Mouse (Mus musculus) heart, embryonic 11.5 days (tissue): Measurements from ENCODE around the gene 2010300C02Rik. TPM values are rescaled to one million over a fixed set of nuclear protein-coding genes. Genes with fewer than 3 reads are reported as not detected.

Experiments used
- ATAC-seq: fragments of 200-750 bp; cut with Nextera tagmentation; replicated peaks from 2 replicates; pipeline ENCODE4 v1.8.0; 2017; ENCODE audit warnings: moderate library complexity; ENCODE audit not compliant: insufficient number of reproducible peaks, low FRiP score, low TSS enrichment
- H3K27ac ChIP-seq: fragments of 300-500 bp; sonication (generic); 2 replicates; pipeline ENCODE4 v1.5.1; 2014; ENCODE audit warnings: mild to moderate bottlenecking, low read depth, low read length
- H3K27me3 ChIP-seq: fragments of 300-500 bp; sonication (generic); 2 replicates; pipeline ENCODE4 v1.6.1; 2014; ENCODE audit warnings: mild to moderate bottlenecking, low read length, mixed read lengths; ENCODE audit not compliant: control insufficient read depth, insufficient read depth
- H3K36me3 ChIP-seq: fragments of 300-500 bp; sonication (generic); 2 replicates; pipeline ENCODE4 v1.6.1; 2014; ENCODE audit warnings: mild to moderate bottlenecking, low read length, moderate library complexity, mixed read lengths; ENCODE audit not compliant: control insufficient read depth, insufficient read depth
- H3K4me1 ChIP-seq: fragments of 300-500 bp; sonication (generic); 2 replicates; pipeline ENCODE4 v1.6.1; 2014; ENCODE audit warnings: low read length; ENCODE audit not compliant: control insufficient read depth, insufficient read depth
- H3K4me2 ChIP-seq: fragments of 300-500 bp; sonication (generic); 2 replicates; pipeline ENCODE4 v1.6.1; 2014; ENCODE audit warnings: mild to moderate bottlenecking, moderate library complexity
- H3K4me3 ChIP-seq: fragments of 300-500 bp; sonication (generic); 2 replicates; pipeline ENCODE4 v1.5.1; 2014; ENCODE audit warnings: low read depth, low read length
- H3K9ac ChIP-seq: fragments of 300-500 bp; sonication (generic); 2 replicates; pipeline ENCODE4 v1.6.1; 2014; ENCODE audit warnings: mild to moderate bottlenecking, low read depth, low read length, moderate library complexity
- H3K9me3 ChIP-seq: fragments of 300-500 bp; sonication (generic); replicated peaks from 2 replicates; pipeline ENCODE4 v1.6.1; 2016; ENCODE audit warnings: low read length; ENCODE audit not compliant: control insufficient read depth
- WGBS: fragments of 180-500 bp; shearing (Covaris S2); extraction: QIAGEN DNeasy Blood & Tissue Kit; methylation state at CpG from one replicate; pipeline ENCODE4 v1.1.7; 2014; ENCODE audit not compliant: insufficient replicate concordance; 5-methylcytosine and 5-hydroxymethylcytosine counted together
- polyA plus RNA-seq: library from polyadenylated mRNA; unstranded; fragments of >200 nt; fragmentation: Nextera tagmentation; extraction: Ambion mirVana; gene quantifications from 2 replicates; pipeline ENCODE4 v1.2.1, GENCODE M21; 2014

2010300C02Rik gene
- polyA plus RNA-seq, 1 experiment from 2014 or later = 2.8 TPM

- Histone ChIP-seq H3K4me3 (no peak overlapping the region), H3K9ac (no peak overlapping the region), H3K4me1 (peaks cover 14% of the 10 kb centered on the region), H3K9me3 (no peaks in the 10 kb centered on the region), H3K27me3 (no peaks in the 10 kb centered on the region), H3K27ac (no peak overlapping the region), H3K36me3 (no peaks in the 10 kb centered on the region), H3K4me2 (0 out of 2 replicates have a peak overlapping the region, but pooled peaks have one; percentile 14)
- no peak for ATAC-seq
- WGBS = 55% methylated on average over 5 of the region's 5 CpGs
Measured at GRCm38 (mm10) chr1:37687515-37687914, 32.4 kb downstream of the 2010300C02Rik start.

- peaks cover 14% of the 10 kb centered on the region for H3K4me1 ChIP-seq
- H3K36me3 ChIP-seq = no peaks in the 10 kb centered on the region
- no peak overlapping the region for H3K4me3 ChIP-seq
- H3K9me3 ChIP-seq = no peaks in the 10 kb centered on the region
- 68% methylated on average over 15 of the region's 15 CpGs for WGBS
- H3K27ac ChIP-seq = no peak overlapping the region
- no peak overlapping the region for H3K9ac ChIP-seq
- no peaks in the 10 kb centered on the region for H3K27me3 ChIP-seq
- H3K4me2 ChIP-seq = 0 out of 2 replicates have a peak overlapping the region, but pooled peaks have one; percentile 14
- no peak for ATAC-seq
Measured at GRCm38 (mm10) chr1:37686953-37687441, 32.9 kb downstream of the 2010300C02Rik start.

DNA sequence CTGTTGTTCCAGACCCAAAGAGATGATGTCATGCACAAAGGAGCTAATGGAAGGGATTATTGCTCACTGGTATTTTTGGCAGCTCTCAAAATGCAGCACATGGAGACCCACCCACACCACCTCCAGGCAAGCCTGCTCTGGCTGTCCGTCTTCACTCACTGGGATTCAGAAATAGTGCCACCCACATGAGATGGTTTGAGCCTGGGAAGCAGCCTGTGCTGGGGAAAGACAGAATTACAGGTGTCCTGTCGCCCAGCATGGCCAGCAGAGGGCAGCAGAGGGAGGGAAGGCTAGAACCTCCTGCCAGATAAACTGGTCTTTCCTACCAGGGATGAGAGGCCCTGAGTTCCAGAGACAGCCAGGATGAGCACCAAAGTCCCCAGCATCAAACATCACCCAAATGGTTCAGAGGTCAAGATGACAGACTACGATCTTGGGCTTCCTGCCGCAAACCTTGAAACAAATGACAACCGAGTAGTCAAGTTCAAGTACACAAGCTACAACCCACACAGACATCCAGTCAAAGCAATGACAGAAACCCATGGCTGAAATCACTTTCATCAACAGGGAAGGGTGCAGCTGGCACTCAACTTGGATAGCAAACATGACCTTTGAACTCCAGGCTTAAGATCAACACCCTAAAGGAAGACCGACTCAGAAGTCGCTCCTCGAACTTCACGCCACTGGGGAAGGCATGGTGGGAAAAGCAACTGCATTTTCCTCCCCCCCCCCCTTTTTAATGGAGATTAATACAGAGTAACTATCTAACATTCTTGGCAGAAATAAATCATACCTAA is 41.4 kb downstream of the 2010300C02Rik start:
- Histone ChIP-seq H3K27me3 (no peaks in the 10 kb centered on the region), H3K4me2 (no peak overlapping the region), H3K9ac (no peak overlapping the region), H3K36me3 (no peaks in the 10 kb centered on the region), H3K27ac (no peak overlapping the region), H3K4me3 (no peak overlapping the region), H3K4me1 (no peaks in the 10 kb centered on the region), H3K9me3 (no peaks in the 10 kb centered on the region)
- 64% methylated on average over 9 of the region's 9 CpGs for WGBS
- no peak for ATAC-seq

- Histone ChIP-seq H3K27me3 (no peaks in the 10 kb centered on the region), H3K9me3 (no peaks in the 10 kb centered on the region), H3K9ac (no peak overlapping the region), H3K36me3 (no peaks in the 10 kb centered on the region), H3K27ac (no peak overlapping the region), H3K4me1 (no peaks in the 10 kb centered on the region), H3K4me3 (no peak overlapping the region), H3K4me2 (no peak overlapping the region)
- WGBS = 73% methylated on average over 7 of the region's 7 CpGs
- no peak for ATAC-seq
Measured at GRCm38 (mm10) chr1:37676967-37677512, 42.8 kb downstream of the 2010300C02Rik start.

GRCm38 (mm10) chr1:37675444-37675843 is 44.4 kb downstream of the 2010300C02Rik start:
- WGBS = 52% methylated on average over 6 of the region's 6 CpGs
- Histone ChIP-seq H3K9me3 (no peaks in the 10 kb centered on the region), H3K4me2 (no peak overlapping the region), H3K36me3 (no peaks in the 10 kb centered on the region), H3K4me1 (no peaks in the 10 kb centered on the region), H3K9ac (no peak overlapping the region), H3K27ac (no peak overlapping the region), H3K4me3 (no peak overlapping the region), H3K27me3 (no peaks in the 10 kb centered on the region)
- no peak for ATAC-seq

- Histone ChIP-seq H3K27me3 (no peaks in the 10 kb centered on the region), H3K27ac (no peak overlapping the region)
Measured at GRCm38 (mm10) chr1:37674266-37674665, 45.6 kb downstream of the 2010300C02Rik start.

GRCm38 (mm10) chr1:37671316-37671715 is 48.6 kb downstream of the 2010300C02Rik start:
- WGBS = 50% methylated on average over 4 of the region's 4 CpGs
- H3K36me3 ChIP-seq = no peaks in the 10 kb centered on the region
- H3K4me2 ChIP-seq = no peak overlapping the region

More at GRCm38 (mm10) chr1:37674266-37674665, 45.6 kb downstream of the 2010300C02Rik start:
- Histone ChIP-seq H3K4me2 (no peak overlapping the region), H3K9me3 (no peaks in the 10 kb centered on the region), H3K4me3 (no peak overlapping the region), H3K36me3 (no peaks in the 10 kb centered on the region), H3K9ac (no peak overlapping the region), H3K4me1 (no peaks in the 10 kb centered on the region)
- 82% methylated on average over 8 of the region's 8 CpGs for WGBS
- no peak for ATAC-seq

DNA sequence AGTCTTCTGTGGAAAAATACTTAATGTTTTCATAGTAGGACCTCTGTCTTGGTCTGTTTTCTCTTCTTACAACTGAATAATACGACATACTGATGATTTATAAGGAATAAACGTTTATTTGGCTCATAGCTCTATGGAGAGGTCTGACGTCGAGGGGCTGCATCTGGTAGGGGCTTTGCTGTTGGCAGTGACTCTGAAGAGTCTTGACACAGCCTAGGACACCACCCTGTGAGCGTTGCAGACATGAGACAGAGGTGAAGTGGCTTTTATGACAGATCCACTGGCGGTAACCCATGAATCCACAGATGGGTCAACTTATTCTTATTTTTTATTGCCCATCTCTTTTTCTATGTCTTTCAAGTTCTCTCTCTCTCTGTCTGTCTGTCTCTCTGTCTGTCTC is 52.5 kb downstream of the 2010300C02Rik start:
- H3K4me2 ChIP-seq = no peak overlapping the region
- no peaks in the 10 kb centered on the region for H3K9me3 ChIP-seq
- H3K36me3 ChIP-seq = no peaks in the 10 kb centered on the region
- H3K4me1 ChIP-seq = no peaks in the 10 kb centered on the region
- no peak for ATAC-seq
- WGBS = 73% methylated on average over 6 of the region's 6 CpGs
- no peak overlapping the region for H3K27ac ChIP-seq
- H3K27me3 ChIP-seq = no peaks in the 10 kb centered on the region
- H3K9ac ChIP-seq = no peak overlapping the region
- H3K4me3 ChIP-seq = no peak overlapping the region

More at GRCm38 (mm10) chr1:37671316-37671715, 48.6 kb downstream of the 2010300C02Rik start:
- ATAC-seq = no peak
- Histone ChIP-seq H3K9ac (no peak overlapping the region), H3K4me3 (no peak overlapping the region), H3K4me1 (no peaks in the 10 kb centered on the region), H3K27ac (no peak overlapping the region), H3K9me3 (no peaks in the 10 kb centered on the region), H3K27me3 (no peaks in the 10 kb centered on the region)
